Mouse (Mus musculus) stomach, postnatal 0 days (tissue): ENCODE results near the gene Bcar3. TPM values are rescaled to one million over a fixed set of nuclear protein-coding genes. Genes with fewer than 3 reads are reported as not detected.

ENCODE experiments used
- ATAC-seq: fragments of 200-750 bp; cut with Nextera tagmentation; 2 replicates; pipeline ENCODE4 v1.8.0; 2017; ENCODE audit not compliant: low FRiP score, low TSS enrichment
- DNase-seq: peaks from one replicate; pipeline ENCODE4 v3.0.0-alpha.2; 2016; ENCODE audit warnings: low spot score
- H3K27ac ChIP-seq: fragments of 300-500 bp; sonication (generic); replicated peaks from 2 replicates; pipeline ENCODE4 v1.5.1; 2014; ENCODE audit warnings: mild to moderate bottlenecking, control low read depth
- H3K27me3 ChIP-seq: fragments of 300-500 bp; sonication (generic); 2 replicates; pipeline ENCODE4 v1.6.1; 2014; ENCODE audit warnings: low read length; ENCODE audit not compliant: control insufficient read depth, insufficient read depth
- H3K36me3 ChIP-seq: fragments of 300-500 bp; sonication (generic); 2 replicates; pipeline ENCODE4 v1.6.1; 2014; ENCODE audit warnings: low read length, mixed read lengths; ENCODE audit not compliant: control insufficient read depth, insufficient read depth
- H3K4me1 ChIP-seq: fragments of 300-500 bp; sonication (generic); replicated peaks from 2 replicates; pipeline ENCODE4 v1.6.1; 2014; ENCODE audit warnings: antibody characterized with exemption; ENCODE audit not compliant: control insufficient read depth, insufficient read depth
- H3K4me2 ChIP-seq: fragments of 300-500 bp; sonication (generic); replicated peaks from 2 replicates; pipeline ENCODE4 v1.6.1; 2014; ENCODE audit warnings: low read depth, mild to moderate bottlenecking, control low read depth, moderate library complexity
- H3K4me3 ChIP-seq: fragments of 300-500 bp; sonication (generic); 2 replicates; pipeline ENCODE4 v1.5.1; 2014; ENCODE audit warnings: low read depth, low read length, control low read depth
- H3K9ac ChIP-seq: fragments of 300-500 bp; sonication (generic); 2 replicates; pipeline ENCODE4 v1.6.1; 2014; ENCODE audit warnings: mild to moderate bottlenecking, low read length, control low read depth, mixed read lengths
- H3K9me3 ChIP-seq: fragments of 300-500 bp; sonication (generic); 2 replicates; pipeline ENCODE4 v1.6.1; 2016; ENCODE audit warnings: low read length; ENCODE audit not compliant: control insufficient read depth
- CTCF ChIP-seq: IDR thresholded peaks from 2 replicates; pipeline ENCODE4 v1.5.1; 2016; ENCODE audit warnings: antibody characterized with exemption, low read depth, mild to moderate bottlenecking, moderate library complexity
- EP300 ChIP-seq: optimal IDR thresholded peaks from 2 replicates; pipeline ENCODE3; 2016; ENCODE audit warnings: antibody characterized with exemption
- WGBS: fragments of 180-500 bp; shearing (Covaris S2); extraction: QIAGEN DNeasy Blood & Tissue Kit; methylation state at CpG from one replicate; pipeline ENCODE4 v1.1.7; 2014; 5-methylcytosine and 5-hydroxymethylcytosine counted together
- polyA plus RNA-seq: library from polyadenylated mRNA; unstranded; fragments of >200 nt; fragmentation: Nextera tagmentation; extraction: Ambion mirVana; gene quantifications from 2 replicates; pipeline ENCODE4 v1.2.1, GENCODE M21; 2015

The Bcar3 gene
- polyA plus RNA-seq, 1 experiment from 2014 or later, result 12.6 TPM

DNA sequence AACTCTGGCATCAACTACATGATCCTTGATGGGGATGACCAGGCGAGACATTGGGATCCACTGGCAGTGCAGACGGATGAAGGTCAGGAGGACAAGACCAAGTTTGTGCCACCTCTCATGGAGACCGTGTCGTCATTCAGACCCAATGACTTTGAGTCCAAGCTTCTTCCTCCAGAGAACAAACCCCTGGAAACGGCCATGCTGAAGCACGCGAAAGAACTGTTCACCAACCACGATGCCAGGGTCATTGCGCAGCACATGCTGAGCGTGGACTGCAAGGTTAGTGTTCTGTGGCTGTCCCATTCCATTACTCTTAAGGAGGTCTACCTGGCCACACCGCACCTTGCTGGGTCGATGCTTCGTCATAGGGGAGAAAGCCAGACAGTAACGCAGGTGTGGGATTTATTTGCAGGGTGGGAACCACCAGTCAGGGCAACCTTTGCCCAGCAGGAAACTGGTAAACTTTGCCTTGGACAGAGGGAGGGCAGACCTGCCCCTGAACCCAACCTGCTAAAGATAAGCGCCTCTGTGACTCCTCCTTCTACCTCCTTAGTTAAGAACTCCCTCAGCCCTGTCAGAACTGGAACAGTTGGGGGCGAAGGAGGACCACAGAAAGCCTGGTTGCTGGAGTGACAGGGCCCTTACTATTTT, 218.9 kb downstream of the Bcar3 start:
- WGBS, result 81% methylated on average over 16 of the region's 16 CpGs
- 0 out of 2 replicates have a peak, but pooled peaks cover 2% of the 10 kb centered on the region for H3K4me1 ChIP-seq
- no peaks in the 10 kb centered on the region for H3K36me3 ChIP-seq
- ATAC-seq, result peak; percentile 73
- H3K9ac ChIP-seq, result peak overlapping the region; percentile 50
- no peaks in the 10 kb centered on the region for H3K27me3 ChIP-seq
- H3K27ac ChIP-seq, result peak overlapping the region; percentile 94
- H3K4me2 ChIP-seq, result peak overlapping the region; percentile 40
- DNase-seq, result peak; percentile 81
- no peaks in the 10 kb centered on the region for H3K9me3 ChIP-seq
- H3K4me3 ChIP-seq, result no peak overlapping the region; the same call in 1 of the 2 replicates
- TF ChIP-seq CTCF, result peak; percentile 44
- TF ChIP-seq EP300, result no peak

DNA sequence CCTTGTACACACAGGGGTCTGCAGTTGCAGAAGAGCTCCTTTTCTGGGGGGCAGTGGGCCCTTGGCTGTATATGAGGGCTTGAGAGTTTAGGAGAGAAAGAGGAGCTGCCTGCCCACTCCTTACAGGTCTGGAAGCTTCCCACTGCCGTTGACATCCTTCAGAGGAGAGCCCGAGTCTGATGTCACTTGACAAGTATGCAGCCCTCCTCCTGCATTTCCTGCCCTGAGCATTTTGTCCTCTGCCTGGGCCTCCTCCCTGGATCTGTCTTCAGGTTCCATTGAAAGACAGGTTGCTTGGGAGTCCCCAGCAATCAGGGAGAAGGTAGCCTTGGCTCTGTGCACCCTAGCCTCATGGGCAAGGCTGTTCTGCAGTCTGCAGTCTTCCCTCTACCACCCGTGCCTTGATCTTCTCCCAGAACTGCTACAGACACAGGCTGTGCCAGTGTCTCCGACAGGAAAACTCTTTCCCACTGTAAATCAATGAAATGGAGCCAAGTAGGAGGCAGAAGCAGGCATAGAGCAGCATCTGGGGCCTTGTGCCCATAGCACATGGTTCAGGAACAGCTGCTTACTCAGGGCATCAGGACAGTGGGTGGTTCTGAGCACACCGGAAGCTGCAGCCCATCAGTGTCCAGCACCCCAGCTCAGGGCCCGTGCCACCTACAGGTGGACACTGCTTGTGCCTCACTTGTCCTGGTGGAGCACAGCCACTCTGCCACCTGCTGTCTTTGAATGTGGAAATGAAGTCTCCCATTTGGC, 221.8 kb downstream of the Bcar3 start:
- ATAC-seq (no peak), DNase-seq (no peak)
- no peaks in the 10 kb centered on the region for H3K36me3 ChIP-seq
- 50% methylated on average over 6 of the region's 6 CpGs for WGBS
- peak overlapping the region; percentile 63 for H3K27ac ChIP-seq
- peak; percentile 25; the same call in 1 of the 2 replicates for TF ChIP-seq CTCF
- TF ChIP-seq EP300, result no peak
- no peaks in the 10 kb centered on the region for H3K4me1 ChIP-seq
- no peaks in the 10 kb centered on the region for H3K9me3 ChIP-seq
- no peaks in the 10 kb centered on the region for H3K27me3 ChIP-seq
- no peak overlapping the region; the same call in 1 of the 2 replicates for H3K4me2 ChIP-seq
- no peak overlapping the region for H3K9ac ChIP-seq
- H3K4me3 ChIP-seq, result no peak overlapping the region

DNA sequence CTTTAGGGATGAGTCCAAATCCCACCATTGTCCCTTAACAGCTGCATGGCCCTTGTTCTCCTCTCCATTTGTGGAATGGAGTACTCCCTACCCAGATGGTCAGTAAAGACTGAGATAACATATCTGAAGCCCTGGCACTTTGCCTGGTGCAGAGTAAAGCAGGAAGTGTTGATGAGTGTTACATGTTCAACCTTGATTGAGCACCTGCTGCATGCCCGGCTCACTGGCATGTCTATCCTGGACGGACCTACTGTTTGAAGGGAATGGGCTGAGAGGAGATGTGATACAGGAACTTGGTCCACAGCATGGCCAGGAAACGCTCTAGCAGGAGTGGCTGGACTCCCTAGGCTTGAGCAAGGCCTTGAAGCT, 222.4 kb downstream of the Bcar3 start:
- ATAC-seq, result 0 out of 2 replicates have a peak, but pooled peaks have one; percentile 6
- peak; percentile 75 for DNase-seq
- TF ChIP-seq EP300, result no peak
- TF ChIP-seq CTCF, result no peak
- no peaks in the 10 kb centered on the region for H3K4me1 ChIP-seq
- 76% methylated on average over 3 of the region's 3 CpGs for WGBS
- no peaks in the 10 kb centered on the region for H3K27me3 ChIP-seq
- H3K4me3 ChIP-seq, result no peak overlapping the region
- H3K9me3 ChIP-seq, result no peaks in the 10 kb centered on the region
- no peak overlapping the region for H3K9ac ChIP-seq
- no peak overlapping the region for H3K4me2 ChIP-seq
- peak overlapping the region; percentile 63 for H3K27ac ChIP-seq
- H3K36me3 ChIP-seq, result no peaks in the 10 kb centered on the region

- no peak overlapping the region for H3K27ac ChIP-seq
- 77% methylated on average over 4 of the region's 4 CpGs for WGBS
Observed at GRCm38 (mm10) chr3:122517726-122518125, 223.8 kb downstream of the Bcar3 start.

GRCm38 (mm10) chr3:122518231-122518736, 224.3 kb downstream of the Bcar3 start:
- WGBS, result 49% methylated on average over 9 of the region's 9 CpGs
- ATAC-seq (no peak), DNase-seq (no peak)
- H3K36me3 ChIP-seq, result no peaks in the 10 kb centered on the region
- no peaks in the 10 kb centered on the region for H3K4me1 ChIP-seq
- H3K4me3 ChIP-seq, result no peak overlapping the region
- no peak overlapping the region for H3K9ac ChIP-seq
- no peak overlapping the region for H3K4me2 ChIP-seq
- H3K9me3 ChIP-seq, result no peaks in the 10 kb centered on the region
- TF ChIP-seq EP300, result no peak
- no peak for TF ChIP-seq CTCF
- H3K27ac ChIP-seq, result no peak overlapping the region
- no peaks in the 10 kb centered on the region for H3K27me3 ChIP-seq

More at GRCm38 (mm10) chr3:122517726-122518125, 223.8 kb downstream of the Bcar3 start:
- ATAC-seq (no peak), DNase-seq (no peak)
- Histone ChIP-seq H3K4me1 (no peaks in the 10 kb centered on the region), H3K36me3 (no peaks in the 10 kb centered on the region), H3K4me3 (no peak overlapping the region), H3K9me3 (no peaks in the 10 kb centered on the region), H3K4me2 (no peak overlapping the region), H3K27me3 (no peaks in the 10 kb centered on the region), H3K9ac (no peak overlapping the region)
- TF ChIP-seq CTCF, result no peak
- no peak for TF ChIP-seq EP300
